Mouse (Mus musculus): Measurements from ENCODE around the gene Fam163a. TPM values are rescaled to one million over a fixed set of nuclear protein-coding genes. Genes with fewer than 3 reads are reported as not detected.

Gene Fam163a
- polyA plus RNA-seq (2017; shearing (Covaris generic)), result not detected

DNA sequence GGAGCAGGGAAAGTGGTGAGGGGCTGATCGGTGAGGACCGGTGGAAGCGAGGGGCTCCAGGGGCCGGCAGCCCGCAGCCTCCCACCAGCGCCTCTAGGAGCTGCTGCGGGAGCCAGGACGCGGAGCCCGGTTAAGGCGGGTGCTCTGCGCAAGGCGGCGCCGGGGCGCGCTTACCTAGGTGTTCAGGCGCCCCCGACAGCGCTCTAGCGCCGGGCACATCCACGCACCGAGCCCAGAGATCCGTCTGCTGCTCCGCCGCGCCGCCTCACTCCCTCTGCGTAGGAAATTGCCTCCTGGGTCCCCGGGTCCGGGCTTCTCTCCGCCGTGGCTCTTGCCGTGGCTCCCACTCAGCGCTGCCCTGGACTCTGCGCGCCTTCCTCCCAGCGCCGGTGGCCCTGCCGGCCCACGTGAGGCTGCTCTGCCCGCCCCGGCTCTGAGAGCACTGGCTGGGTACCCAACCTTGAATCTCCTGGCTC, at the start of gene Fam163a:
TSS of gene Fam163a (minus strand) at position 371 of the 476 bp plus-strand sequence.

DNA sequence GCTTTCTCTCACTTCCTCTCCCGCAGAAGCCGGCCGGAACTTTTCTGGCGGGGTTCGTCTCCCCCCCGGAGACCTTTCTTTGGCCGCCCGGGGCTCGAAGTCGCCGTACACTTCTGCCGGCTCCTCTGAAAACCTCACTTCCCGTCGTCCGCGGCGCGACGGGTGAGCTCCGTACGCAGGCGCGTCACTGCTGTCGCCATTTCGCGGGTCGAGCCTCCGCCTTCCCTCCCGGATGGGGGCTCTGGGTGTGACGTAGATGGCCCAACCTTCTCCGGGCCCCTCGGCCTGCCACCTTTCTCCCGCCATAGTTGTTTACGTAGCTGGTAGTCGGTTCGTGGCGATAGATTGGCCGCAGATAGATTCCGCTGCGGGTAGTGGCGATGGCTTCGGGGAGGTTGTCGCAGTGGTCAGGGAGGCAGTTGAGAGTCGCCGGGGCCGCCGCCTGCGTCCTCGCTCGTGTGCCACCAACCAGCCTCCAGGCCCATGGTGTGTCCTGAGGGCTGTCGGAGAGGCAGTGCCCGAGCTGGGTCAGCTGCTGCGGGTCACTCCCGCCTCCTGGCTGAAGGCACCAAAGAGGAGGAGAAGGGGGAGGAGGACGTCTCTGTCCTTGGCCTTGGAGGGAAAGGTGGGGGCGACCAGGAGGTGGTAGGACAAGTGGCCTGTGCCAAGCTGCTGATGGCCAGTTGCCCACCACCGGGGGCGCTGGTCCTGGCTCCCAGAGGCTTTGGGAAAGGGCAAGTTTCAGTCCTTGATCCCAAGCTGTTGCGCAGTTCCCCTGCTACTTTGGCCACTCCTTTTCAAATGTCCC, 168.7 kb downstream of the Fam163a start, which contains the start of gene Tor1aip1:
TSS of gene Tor1aip1 (minus strand) at position 551 of the 808 bp plus-strand sequence.

DNA sequence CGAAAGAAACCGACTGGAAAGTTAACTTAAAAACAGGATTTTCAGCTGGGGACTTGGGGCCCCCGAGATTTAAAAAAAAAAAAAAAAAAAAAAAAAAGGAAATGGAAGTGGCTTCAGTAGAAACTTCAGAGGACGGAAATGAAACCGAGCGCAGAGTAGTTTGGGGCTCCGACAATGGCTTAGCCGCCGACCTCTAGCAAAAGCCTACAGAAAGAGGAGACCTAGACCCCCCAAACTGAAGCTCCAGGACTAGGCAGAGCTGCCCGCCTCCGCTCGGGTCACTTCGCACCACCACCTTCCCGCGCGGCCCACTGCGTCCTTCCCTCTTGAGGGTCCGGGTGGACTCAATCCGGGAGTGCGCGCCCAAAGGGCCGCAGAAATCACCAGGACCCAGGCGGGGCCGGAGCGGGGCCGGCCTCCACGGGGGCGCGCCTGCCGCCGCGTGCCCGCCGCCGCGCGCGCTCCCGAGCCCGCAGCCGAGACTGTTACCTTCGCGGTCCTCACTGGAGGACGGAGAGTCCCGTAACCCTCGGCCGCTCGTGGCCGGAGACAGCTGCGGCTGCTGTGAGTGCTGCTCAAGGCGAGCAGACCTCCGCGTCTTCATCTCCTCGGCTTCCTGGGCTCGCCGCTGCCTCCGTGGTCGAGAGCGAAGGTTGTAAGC, 169.4 kb downstream of the Fam163a start, which contains the start of gene Tor1aip2:
TSS of gene Tor1aip2 (plus strand) at position 135 of the 661 bp plus-strand sequence.

Other genes starting within 250 kb of the Fam163a start
- 47.8 TPM for gene Cep350, start 231.8 kb downstream of the Fam163a start, polyA plus RNA-seq (2017; shearing (Covaris generic))
- gene Tor1aip2, start 169.6 kb downstream of the Fam163a start, polyA plus RNA-seq (2017; shearing (Covaris generic)), result 77.7 TPM
- 112 TPM for gene Tor1aip1, start 168.5 kb downstream of the Fam163a start, polyA plus RNA-seq (2017; shearing (Covaris generic))
- gene Tdrd5, start 98.6 kb upstream of the Fam163a start, polyA plus RNA-seq (2017; shearing (Covaris generic)), result 0.44 TPM
- not detected for gene Nphs2, start 105.7 kb upstream of the Fam163a start, polyA plus RNA-seq (2017; shearing (Covaris generic))
- 1,319 TPM for gene Gm2000, start 161.0 kb upstream of the Fam163a start, polyA plus RNA-seq (2017; shearing (Covaris generic))
- gene Axdnd1, start 216.1 kb upstream of the Fam163a start, polyA plus RNA-seq (2017; shearing (Covaris generic)), result 0.95 TPM